Mouse (Mus musculus) right cerebral cortex, adult 18-20 months (tissue): ENCODE measurements at regions not wholly inside any gene's neighbourhood (a gene's known extent, or its start where the extent isn't known, plus 50 kb on each side); places are given as distances from the start of the nearest gene placed in this dataset.

Experiments used
- DNase-seq: peaks from one replicate; pipeline ENCODE4 v3.0.0; 2022; ENCODE audit warnings: mixed read lengths

DNA sequence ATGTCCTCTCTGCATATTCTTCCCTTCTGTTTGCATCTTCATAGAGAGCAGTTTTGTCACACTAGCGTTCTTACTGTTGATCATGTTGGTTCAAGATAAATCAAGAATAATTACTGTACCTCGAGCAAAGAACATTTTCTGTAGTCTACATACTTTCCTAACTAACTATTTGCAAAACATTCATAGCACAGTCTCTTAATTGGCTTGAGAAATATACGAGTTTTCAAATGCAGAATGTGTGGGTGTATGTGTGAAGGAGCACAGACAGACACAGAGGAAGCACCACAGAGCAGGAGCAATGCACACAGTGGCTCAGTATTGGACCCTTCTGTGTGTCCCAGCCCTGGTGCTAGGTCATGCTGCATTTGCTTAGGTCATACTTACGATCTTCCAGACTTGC lies 322.7 kb upstream of the 4931417E11Rik start:
- peak; percentile 11 for DNase-seq

DNA sequence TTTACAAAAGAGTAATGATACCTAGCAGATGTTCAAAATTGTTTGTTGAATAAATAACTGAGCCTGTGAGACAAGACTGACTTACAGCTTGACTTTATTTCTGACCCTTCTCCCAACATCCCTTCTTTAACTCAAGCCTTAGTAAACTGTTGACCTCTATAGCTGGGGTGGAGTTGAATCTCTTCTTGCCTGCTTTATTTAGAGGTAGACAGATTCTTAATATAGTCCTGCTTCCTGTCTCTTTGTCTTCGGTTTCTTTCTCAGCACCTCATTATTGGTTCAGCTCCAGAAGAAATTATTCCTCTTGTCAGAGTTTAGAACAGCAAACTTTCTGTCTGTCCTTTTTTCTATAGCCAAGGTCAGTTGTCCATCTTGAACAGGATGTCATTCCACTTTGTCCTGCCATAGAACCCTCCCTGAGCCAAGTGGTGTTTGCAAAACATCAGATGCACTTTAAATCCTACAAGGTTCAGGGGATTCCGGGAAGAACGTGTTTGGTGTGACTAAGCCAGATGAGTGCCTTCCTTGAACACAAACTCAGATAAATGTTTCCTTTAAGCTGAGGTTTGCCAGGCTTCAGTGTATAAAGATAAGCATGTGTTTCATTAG lies 286.8 kb upstream of the 4931417E11Rik start:
- DNase-seq = no peak
